Mouse (Mus musculus): ENCODE results near the gene Atp6v0b.

DNA sequence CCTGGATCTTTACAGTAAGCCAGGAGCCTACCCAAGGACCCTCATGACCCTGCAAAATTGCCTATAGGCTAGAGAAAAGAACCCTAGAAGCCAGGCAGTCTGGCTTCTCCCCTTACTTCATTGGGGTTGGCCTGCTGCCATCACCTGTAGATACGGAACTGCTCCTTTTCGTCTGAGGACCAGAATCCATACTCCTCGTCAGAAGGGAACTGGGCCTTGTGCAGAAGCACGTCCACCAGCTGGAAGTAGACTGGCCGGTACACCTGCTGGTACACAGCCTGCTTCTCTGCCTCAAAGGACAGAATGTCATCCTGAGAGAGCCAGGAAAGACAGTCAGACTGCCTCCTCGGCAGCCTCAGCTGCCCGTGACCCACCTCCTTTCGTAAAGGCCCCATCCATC lies 17.6 kb upstream of the Atp6v0b start:
- TF ChIP-seq POLR2A (IDR thresholded peaks at IDR 0.05; ENCODE audit: insufficient read depth, low read depth, low read length): no peak
- no peak for TF ChIP-seq EP300 (IDR thresholded peaks at IDR 0.05; ENCODE audit: insufficient read depth, low read depth, low read length)
- no peak for TF ChIP-seq CTCF (IDR thresholded peaks at IDR 0.05)
